2 mouse cellular contexts compared by ENCODE assay signal in genomic region chr5:110471285-110471684, GRCm38 (mm10).
TF ChIP-seq lines count a peak whose summit lies in the region.

No protein-coding gene starts in this region.

TF ChIP-seq in CH12.LX, 34 proteins besides CTCF, POLR2A, EP300 and RAD21 (continued from another document):
- TF ChIP-seq MAFK (IDR thresholded peaks at IDR 0.05; ENCODE audit: insufficient replicate concordance, low read length) (no peak), MYC (IDR thresholded peaks at IDR 0.05; ENCODE audit: low read depth, low read length) (no peak), MXI1 (IDR thresholded peaks at IDR 0.05; ENCODE audit: low read depth, low read length) (no peak), POLR2AphosphoS2 (IDR thresholded peaks at IDR 0.05; ENCODE audit: low read depth, low read length) (no peak), NELFE (IDR thresholded peaks at IDR 0.05; ENCODE audit: low read depth, low read length) (no peak)

TF ChIP-seq in myocyte, 11 proteins besides CTCF, POLR2A, EP300 and RAD21 (continued from another document):
- TF ChIP-seq MYOG (IDR thresholded peaks at IDR 0.05; ENCODE audit: control insufficient read depth in 1 of 3, insufficient read depth in 1 of 3, insufficient read length in 2 of 3, low read depth in 2 of 3), result no peak
- no peak for TF ChIP-seq MYOD1 (IDR thresholded peaks at IDR 0.05; ENCODE audit: control insufficient read depth in 1 of 3, insufficient read length in 2 of 3, low read depth in 2 of 3)
- no peak for TF ChIP-seq REST (IDR thresholded peaks at IDR 0.05; ENCODE audit: insufficient read depth, insufficient read length)
- TF ChIP-seq TCF12 (IDR thresholded peaks at IDR 0.05; ENCODE audit: insufficient read depth, poor library complexity, severe bottlenecking), result no peak
- no peak for TF ChIP-seq E2F4 (IDR thresholded peaks at IDR 0.05; ENCODE audit: insufficient read depth)
- TF ChIP-seq TCF3 (IDR thresholded peaks at IDR 0.05; ENCODE audit: insufficient read length, low read depth), result no peak
- TF ChIP-seq USF1 (IDR thresholded peaks at IDR 0.05; ENCODE audit: low read depth), result no peak
- TF ChIP-seq POLR2AphosphoS2 (IDR thresholded peaks at IDR 0.05; ENCODE audit: insufficient read length, low read depth), result no peak
